Mouse (Mus musculus) liver, adult 2 months (tissue): ENCODE data around the gene Itgb6.

Experiments used
- CTCF ChIP-seq: fragments of 200-500 bp; IDR thresholded peaks from 2 replicates; pipeline ENCODE4 v1.5.1; 2011; ENCODE audit warnings: low read depth, low read length, control low read depth
- POLR2A ChIP-seq: fragments of 200-500 bp; IDR thresholded peaks from 2 replicates; pipeline ENCODE4 v1.6.1; 2011; ENCODE audit warnings: low read length, control low read depth; ENCODE audit not compliant: insufficient read depth; ENCODE audit errors: extremely low read depth

- no peak for TF ChIP-seq CTCF
- TF ChIP-seq POLR2A = no peak
Observed at GRCm38 (mm10) chr2:60643406-60643805, 79.0 kb downstream of the Itgb6 start.
